Mouse (Mus musculus): Measurements from ENCODE around the gene Gm7356. TPM values are rescaled to one million over a fixed set of nuclear protein-coding genes. Genes with fewer than 3 reads are reported as not detected.
"Not testable (repeated sequence)": the region's sequence is repeated elsewhere in the genome, so short reads cannot be mapped to it uniquely, and the experiment has no call there.

Gm7356 gene
- polyA plus RNA-seq (2014; fragmentation: Nextera tagmentation; extraction: Ambion mirVana), result not detected in 2 replicates

GRCm38 (mm10) chr17:14003604-14004003, at the start of gene Gm7356:
Gene Gm7356 (minus strand): TSS chr17:14003704.
- H3K27me3 ChIP-seq (replicated peaks; ENCODE audit: control insufficient read depth, insufficient read depth, low read length); ATAC-seq: not testable (repeated sequence)
- 83% methylated on average over 3 of the region's 4 CpGs for WGBS

GRCm38 (mm10) chr17:14041880-14042279, 38.4 kb upstream of the Gm7356 start:
- H3K9ac ChIP-seq (ENCODE audit: low read length); H3K27me3 ChIP-seq (replicated peaks; ENCODE audit: control insufficient read depth, insufficient read depth, low read length); ATAC-seq; H3K9me3 ChIP-seq (replicated peaks; ENCODE audit: control insufficient read depth, low read length); H3K4me3 ChIP-seq (ENCODE audit: low read depth, low read length); H3K36me3 ChIP-seq (ENCODE audit: control insufficient read depth, insufficient read depth, low read length); H3K4me1 ChIP-seq (ENCODE audit: control insufficient read depth, insufficient read depth, low read length); H3K4me2 ChIP-seq (ENCODE audit: low read length); DNase-seq (ENCODE audit: low spot score); H3K27ac ChIP-seq (ENCODE audit: low read depth, low read length): not testable (repeated sequence)
- 89% methylated on average over 1 of the region's 2 CpGs for WGBS

More at GRCm38 (mm10) chr17:14003604-14004003, at the start of gene Gm7356:
- H3K9me3 ChIP-seq (replicated peaks; ENCODE audit: control insufficient read depth, low read length); H3K9ac ChIP-seq (ENCODE audit: low read length); H3K4me3 ChIP-seq (ENCODE audit: low read depth, low read length); H3K27ac ChIP-seq (ENCODE audit: low read depth, low read length); DNase-seq (ENCODE audit: low spot score); H3K36me3 ChIP-seq (ENCODE audit: control insufficient read depth, insufficient read depth, low read length); H3K4me1 ChIP-seq (ENCODE audit: control insufficient read depth, insufficient read depth, low read length); H3K4me2 ChIP-seq (ENCODE audit: low read length): not testable (repeated sequence)

- ATAC-seq; H3K27me3 ChIP-seq (replicated peaks; ENCODE audit: control insufficient read depth, insufficient read depth, low read length); H3K4me1 ChIP-seq (ENCODE audit: control insufficient read depth, insufficient read depth, low read length); H3K27ac ChIP-seq (ENCODE audit: low read depth, low read length); H3K4me3 ChIP-seq (ENCODE audit: low read depth, low read length); H3K36me3 ChIP-seq (ENCODE audit: control insufficient read depth, insufficient read depth, low read length); H3K9ac ChIP-seq (ENCODE audit: low read length); H3K9me3 ChIP-seq (replicated peaks; ENCODE audit: control insufficient read depth, low read length); DNase-seq (ENCODE audit: low spot score); H3K4me2 ChIP-seq (ENCODE audit: low read length): not testable (repeated sequence)
- WGBS, result 64% methylated on average over 1 of the region's 2 CpGs
These were observed 33.5 kb upstream of the Gm7356 start for GRCm38 (mm10) chr17:14037012-14037411.

GRCm38 (mm10) chr17:14036113-14036512, 32.6 kb upstream of the Gm7356 start:
- not testable (repeated sequence) for H3K9me3 ChIP-seq (replicated peaks; ENCODE audit: control insufficient read depth, low read length); ATAC-seq; H3K27ac ChIP-seq (ENCODE audit: low read depth, low read length); H3K27me3 ChIP-seq (replicated peaks; ENCODE audit: control insufficient read depth, insufficient read depth, low read length); H3K36me3 ChIP-seq (ENCODE audit: control insufficient read depth, insufficient read depth, low read length); H3K9ac ChIP-seq (ENCODE audit: low read length); DNase-seq (ENCODE audit: low spot score); H3K4me2 ChIP-seq (ENCODE audit: low read length); H3K4me3 ChIP-seq (ENCODE audit: low read depth, low read length); H3K4me1 ChIP-seq (ENCODE audit: control insufficient read depth, insufficient read depth, low read length)
- WGBS, result 90% methylated on average over 4 of the region's 4 CpGs

- not testable (repeated sequence) for H3K9ac ChIP-seq (ENCODE audit: low read length); H3K9me3 ChIP-seq (replicated peaks; ENCODE audit: control insufficient read depth, low read length); H3K27me3 ChIP-seq (replicated peaks; ENCODE audit: control insufficient read depth, insufficient read depth, low read length); H3K4me2 ChIP-seq (ENCODE audit: low read length); H3K27ac ChIP-seq (ENCODE audit: low read depth, low read length); H3K4me1 ChIP-seq (ENCODE audit: control insufficient read depth, insufficient read depth, low read length); DNase-seq (ENCODE audit: low spot score); H3K36me3 ChIP-seq (ENCODE audit: control insufficient read depth, insufficient read depth, low read length); H3K4me3 ChIP-seq (ENCODE audit: low read depth, low read length); ATAC-seq
- WGBS, result 55% methylated on average over 2 of the region's 2 CpGs
These were observed 10.1 kb downstream of the Gm7356 start for GRCm38 (mm10) chr17:13993425-13993824.

GRCm38 (mm10) chr17:13987690-13988089, 15.8 kb downstream of the Gm7356 start:
- Histone ChIP-seq H3K4me3 (ENCODE audit: low read depth, low read length) (no peak overlapping the region), H3K27me3 (replicated peaks; ENCODE audit: control insufficient read depth, insufficient read depth, low read length) (no peaks in the 10 kb centered on the region), H3K9ac (ENCODE audit: low read length) (no peak overlapping the region), H3K36me3 (ENCODE audit: control insufficient read depth, insufficient read depth, low read length) (no peaks in the 10 kb centered on the region), H3K27ac (ENCODE audit: low read depth, low read length) (no peak overlapping the region), H3K4me1 (ENCODE audit: control insufficient read depth, insufficient read depth, low read length) (no peaks in the 10 kb centered on the region), H3K4me2 (ENCODE audit: low read length) (no peak overlapping the region), H3K9me3 (replicated peaks; ENCODE audit: control insufficient read depth, low read length) (no peaks in the 10 kb centered on the region)
- WGBS, result 89% methylated on average over 1 of the region's 1 CpGs
- DNase-seq (ENCODE audit: low spot score) (no peak), ATAC-seq (no peak)

GRCm38 (mm10) chr17:13970796-13971195, 32.7 kb downstream of the Gm7356 start:
- 82% methylated on average over 5 of the region's 5 CpGs for WGBS
- not testable (repeated sequence) for H3K9ac ChIP-seq (ENCODE audit: low read length); H3K9me3 ChIP-seq (replicated peaks; ENCODE audit: control insufficient read depth, low read length); DNase-seq (ENCODE audit: low spot score); H3K4me1 ChIP-seq (ENCODE audit: control insufficient read depth, insufficient read depth, low read length); H3K27me3 ChIP-seq (replicated peaks; ENCODE audit: control insufficient read depth, insufficient read depth, low read length); ATAC-seq; H3K27ac ChIP-seq (ENCODE audit: low read depth, low read length); H3K36me3 ChIP-seq (ENCODE audit: control insufficient read depth, insufficient read depth, low read length); H3K4me2 ChIP-seq (ENCODE audit: low read length); H3K4me3 ChIP-seq (ENCODE audit: low read depth, low read length)

- not testable (repeated sequence) for H3K4me3 ChIP-seq (ENCODE audit: low read depth, low read length); H3K27me3 ChIP-seq (replicated peaks; ENCODE audit: control insufficient read depth, insufficient read depth, low read length); DNase-seq (ENCODE audit: low spot score); H3K27ac ChIP-seq (ENCODE audit: low read depth, low read length); H3K9me3 ChIP-seq (replicated peaks; ENCODE audit: control insufficient read depth, low read length); H3K36me3 ChIP-seq (ENCODE audit: control insufficient read depth, insufficient read depth, low read length); H3K9ac ChIP-seq (ENCODE audit: low read length); ATAC-seq; H3K4me2 ChIP-seq (ENCODE audit: low read length); H3K4me1 ChIP-seq (ENCODE audit: control insufficient read depth, insufficient read depth, low read length)
- WGBS, result 68% methylated on average over 1 of the region's 2 CpGs
These were observed 33.6 kb downstream of the Gm7356 start for GRCm38 (mm10) chr17:13969917-13970316.

- not testable (repeated sequence) for H3K9ac ChIP-seq (ENCODE audit: low read length); H3K4me3 ChIP-seq (ENCODE audit: low read depth, low read length); DNase-seq (ENCODE audit: low spot score); H3K4me2 ChIP-seq (ENCODE audit: low read length); ATAC-seq; H3K27ac ChIP-seq (ENCODE audit: low read depth, low read length); H3K9me3 ChIP-seq (replicated peaks; ENCODE audit: control insufficient read depth, low read length); H3K36me3 ChIP-seq (ENCODE audit: control insufficient read depth, insufficient read depth, low read length); H3K4me1 ChIP-seq (ENCODE audit: control insufficient read depth, insufficient read depth, low read length); H3K27me3 ChIP-seq (replicated peaks; ENCODE audit: control insufficient read depth, insufficient read depth, low read length)
- WGBS, result 13% methylated on average over 1 of the region's 2 CpGs
These were observed 38.5 kb downstream of the Gm7356 start for GRCm38 (mm10) chr17:13965048-13965447.

Measured in forebrain, embryonic 14.5 days (tissue).